Mouse (Mus musculus): ENCODE data around the gene Atg7.

DNA sequence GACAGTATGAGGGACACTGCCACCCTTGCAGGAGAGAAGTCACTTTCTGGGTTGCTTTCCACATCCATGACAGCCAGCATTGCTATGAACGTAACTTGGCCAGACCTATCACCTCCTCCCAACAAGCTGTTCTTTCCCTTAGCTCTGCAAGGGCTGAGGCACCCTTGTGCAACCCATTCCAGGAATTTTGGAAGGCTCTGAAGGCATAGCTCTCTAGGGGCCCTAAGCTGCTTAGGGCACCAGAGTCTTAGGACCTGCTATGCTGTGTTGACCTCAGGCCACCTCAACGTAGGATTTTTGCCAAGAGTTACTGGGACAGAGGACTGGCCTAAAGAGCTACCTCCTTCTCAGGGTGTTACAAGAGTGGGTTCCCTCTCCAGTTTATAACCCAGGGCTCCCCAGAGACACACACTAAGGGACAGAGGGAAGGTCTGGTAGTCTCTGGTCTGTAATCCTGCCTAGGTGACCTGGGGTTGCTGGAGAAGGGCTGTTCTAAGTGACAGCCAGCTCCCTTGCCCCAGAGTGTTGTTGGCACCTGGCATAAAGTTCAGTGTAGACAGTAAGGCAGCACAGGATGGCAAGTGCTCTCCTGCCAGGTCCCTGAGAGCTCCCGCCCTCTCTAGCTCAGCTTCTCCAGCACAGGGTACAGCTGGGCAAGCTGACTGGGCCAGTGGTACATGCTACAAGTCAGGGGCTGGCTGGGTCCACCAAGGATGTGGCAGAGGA is 215.3 kb downstream of the Atg7 start:
- TF ChIP-seq USF1 (IDR thresholded peaks at IDR 0.05; ENCODE audit: low read depth) (no peak), TCF12 (IDR thresholded peaks at IDR 0.05; ENCODE audit: insufficient read depth, poor library complexity, severe bottlenecking) (no peak), POLR2A (IDR thresholded peaks at IDR 0.05; ENCODE audit: insufficient read length, low read depth) (no peak), CEBPB (IDR thresholded peaks at IDR 0.05; ENCODE audit: insufficient read depth, poor library complexity, severe bottlenecking) (no peak), MAX (IDR thresholded peaks at IDR 0.05; ENCODE audit: low read depth) (no peak)

Measured in myocyte (in vitro differentiated cells).